Mouse (Mus musculus) cortical plate, adult 2 months (tissue): ENCODE results near the gene Fate1. TPM values are rescaled to one million over a fixed set of nuclear protein-coding genes. Genes with fewer than 3 reads are reported as not detected.
"Not testable (repeated sequence)": the region's sequence is repeated elsewhere in the genome, so short reads cannot be mapped to it uniquely, and the experiment has no call there.

Experiments used
- H3K27ac ChIP-seq: fragments of 200-500 bp; 2 replicates; pipeline ENCODE4 v1.5.1; 2012; ENCODE audit warnings: low read length, control low read depth, inconsistent platforms; ENCODE audit not compliant: insufficient read depth
- H3K4me1 ChIP-seq: fragments of 200-500 bp; 2 replicates; pipeline ENCODE4 v1.6.1; 2011; ENCODE audit warnings: low read length; ENCODE audit not compliant: control insufficient read depth, insufficient read depth
- H3K4me3 ChIP-seq: fragments of 200-500 bp; 2 replicates; pipeline ENCODE4 v1.5.1; 2011; ENCODE audit warnings: mild to moderate bottlenecking, low read length, control low read depth; ENCODE audit not compliant: insufficient read depth
- CTCF ChIP-seq: fragments of 200-500 bp; IDR thresholded peaks from 2 replicates; pipeline ENCODE4 v1.5.1; 2011; ENCODE audit warnings: mild to moderate bottlenecking, control low read depth, low read length; ENCODE audit not compliant: insufficient read depth; ENCODE audit errors: extremely low read depth
- POLR2A ChIP-seq: fragments of 200-500 bp; IDR thresholded peaks from 2 replicates; pipeline ENCODE4 v1.6.1; 2011; ENCODE audit warnings: mild to moderate bottlenecking, low read length, control low read depth; ENCODE audit not compliant: insufficient read depth; ENCODE audit errors: extremely low read depth
- polyA plus RNA-seq: library from polyadenylated mRNA; depleted of rRNA; stranded (reverse); fragments of >200 nt; gene quantifications from 2 replicates; pipeline ENCODE4 v1.2.3, GENCODE M21; 2012; rRNA removed

Gene Fate1
- polyA plus RNA-seq, result 0.46 and 0.47 TPM in 2 replicates

DNA sequence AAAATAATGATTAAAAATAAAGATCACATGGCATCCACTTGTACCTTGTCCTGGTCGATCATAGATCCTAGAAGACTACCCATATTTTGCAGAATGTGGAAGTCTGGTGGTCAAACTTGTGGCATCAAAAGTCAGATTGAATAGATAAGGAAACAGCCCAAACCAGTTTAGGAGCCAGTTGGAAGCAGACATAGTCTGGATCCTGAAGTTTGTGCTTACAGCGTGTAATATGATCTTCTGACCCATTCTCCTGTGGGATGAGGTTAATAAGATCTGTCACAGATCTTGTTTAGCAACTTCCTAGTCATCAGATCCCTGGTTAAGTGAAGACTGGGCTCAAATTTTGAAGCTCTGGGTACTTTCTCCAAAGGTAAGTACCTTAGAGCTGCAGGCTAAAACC, at the start of gene Fate1:
Gene Fate1, plus strand, starts transcription at position 301 of the 400 bp plus-strand sequence.
- Histone ChIP-seq H3K27ac (no peak within 1 kb of the TSS), H3K4me1 (no peaks in the 10 kb centered on the region), H3K4me3 (no peak within 1 kb of the TSS)
- TF ChIP-seq POLR2A (no peak), CTCF (no peak)

- no peaks in the 10 kb centered on the region for H3K4me1 ChIP-seq
- H3K4me3 ChIP-seq, result no peak overlapping the region
- H3K27ac ChIP-seq, result no peak overlapping the region
- peak; percentile 65 for TF ChIP-seq CTCF
- no peak for TF ChIP-seq POLR2A
Observed at GRCm38 (mm10) chrX:71946631-71947030, 26.2 kb upstream of the Fate1 start.

- Histone ChIP-seq H3K27ac (no peak overlapping the region), H3K4me1 (no peaks in the 10 kb centered on the region), H3K4me3 (no peak overlapping the region)
- TF ChIP-seq POLR2A (no peak), CTCF (no peak)
Observed at GRCm38 (mm10) chrX:71958366-71958765, 14.4 kb upstream of the Fate1 start.

- peak within 1 kb of the TSS; percentile 68 for H3K4me3 ChIP-seq
- H3K4me1 ChIP-seq, result no peaks in the 10 kb centered on the region
- H3K27ac ChIP-seq, result peak within 1 kb of the TSS; percentile 79
- no peak for TF ChIP-seq POLR2A
- no peak for TF ChIP-seq CTCF
Observed at GRCm38 (mm10) chrX:71962073-71963051, 10.4 kb upstream of the Fate1 start, which contains the start of gene Prrg3. Gene Prrg3, plus strand, starts transcription at chrX:71962624.

DNA sequence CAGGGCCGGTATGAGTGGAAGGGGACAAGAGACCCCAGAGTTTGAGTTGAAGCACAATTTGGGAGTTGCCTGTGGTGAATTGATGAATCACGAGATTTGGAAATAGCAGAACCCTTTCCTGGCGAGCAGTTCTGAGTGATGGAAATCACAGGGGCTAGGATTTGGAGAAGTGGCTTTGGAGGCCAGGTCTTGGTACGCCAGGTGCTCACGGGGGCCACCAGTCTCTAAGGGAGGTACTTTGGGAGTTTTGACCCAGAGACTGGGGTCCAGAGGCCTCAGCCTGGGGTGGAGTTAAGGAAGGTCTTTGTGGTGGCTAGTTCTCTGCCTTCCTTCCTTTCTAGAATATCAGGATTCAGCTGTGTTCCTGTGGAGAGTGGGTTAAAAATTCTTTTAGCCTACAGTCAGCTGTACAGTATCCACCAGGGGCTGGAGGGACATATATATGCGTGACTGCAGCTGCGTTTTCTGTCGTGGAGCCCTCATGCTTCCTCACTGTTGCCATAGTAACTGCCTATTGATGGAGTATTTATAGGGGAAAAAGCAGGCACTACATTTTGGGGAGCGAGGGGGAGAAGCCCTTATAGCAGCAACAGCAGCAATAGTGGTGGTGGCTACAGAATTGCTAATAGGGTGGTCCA, 9.4 kb upstream of the Fate1 start:
- peak overlapping the region; percentile 59; the same call in 1 of the 2 replicates for H3K27ac ChIP-seq
- H3K4me1 ChIP-seq, result no peaks in the 10 kb centered on the region
- TF ChIP-seq POLR2A (0 out of 2 replicates have a peak, but pooled peaks have one; percentile 6), CTCF (no peak)
- H3K4me3 ChIP-seq, result peak overlapping the region; percentile 68

DNA sequence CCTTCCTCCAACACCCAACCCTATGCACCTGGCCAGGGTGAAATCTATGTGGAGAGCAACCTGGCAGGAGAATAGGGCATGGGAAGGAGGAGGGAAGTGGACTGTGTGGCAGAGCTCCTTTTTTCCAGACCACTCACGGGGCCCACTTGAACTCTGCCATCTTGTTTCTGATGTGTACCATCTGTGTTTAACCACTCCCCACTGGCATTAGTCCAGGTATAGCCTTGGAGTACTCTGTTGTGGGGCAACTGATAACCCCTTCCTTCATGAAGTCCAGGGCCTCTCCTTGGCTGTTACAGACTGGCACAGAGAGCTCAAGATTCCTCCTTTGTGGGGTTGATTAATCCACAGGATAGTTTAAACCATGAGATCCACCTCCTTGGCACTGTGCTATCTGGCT, 4.6 kb upstream of the Fate1 start:
- Histone ChIP-seq H3K4me3 (no peak overlapping the region), H3K27ac (no peak overlapping the region), H3K4me1 (no peaks in the 10 kb centered on the region)
- no peak for TF ChIP-seq POLR2A
- no peak for TF ChIP-seq CTCF

- no peaks in the 10 kb centered on the region for H3K4me1 ChIP-seq
- TF ChIP-seq CTCF (no peak), POLR2A (no peak)
- H3K27ac ChIP-seq, result no peak overlapping the region
- no peak overlapping the region for H3K4me3 ChIP-seq
Observed at GRCm38 (mm10) chrX:71968816-71969215, 4.0 kb upstream of the Fate1 start.

- no peaks in the 10 kb centered on the region for H3K4me1 ChIP-seq
- no peak overlapping the region for H3K4me3 ChIP-seq
- TF ChIP-seq POLR2A, result no peak
- TF ChIP-seq CTCF, result no peak
- H3K27ac ChIP-seq, result no peak overlapping the region
Observed at GRCm38 (mm10) chrX:71971325-71971724, 1.5 kb upstream of the Fate1 start.

DNA sequence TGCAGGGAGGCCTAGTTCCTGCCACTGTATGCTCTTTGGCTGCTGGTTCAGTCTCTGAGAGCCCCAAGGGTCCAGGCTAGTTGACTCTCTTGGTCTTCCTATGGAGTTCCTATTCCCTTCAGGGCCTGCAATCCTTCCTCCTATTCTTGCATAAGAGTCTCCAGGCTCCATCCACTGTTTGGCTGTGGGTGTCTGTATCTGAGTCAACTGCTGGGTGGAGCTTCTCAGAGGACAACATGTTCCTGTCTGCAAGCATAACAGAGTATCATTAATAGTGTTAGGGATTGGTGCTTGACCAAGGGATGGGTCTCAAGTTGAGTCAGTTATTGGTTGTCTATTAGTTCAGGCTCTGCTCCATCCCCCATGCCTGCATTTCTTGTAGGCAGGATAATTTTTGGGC, 4.9 kb downstream of the Fate1 start:
- not testable (repeated sequence) for H3K27ac ChIP-seq, H3K4me1 ChIP-seq

More for the DNA sequence above, 4.9 kb downstream of the Fate1 start:
- not testable (repeated sequence) for H3K4me3 ChIP-seq
